Mouse (Mus musculus): ENCODE data around the gene H2-Ab1.
"Not testable (repeated sequence)": the region's sequence is repeated elsewhere in the genome, so short reads cannot be mapped to it uniquely, and the experiment has no call there.

H2-Ab1 gene

GRCm38 (mm10) chr17:34257594-34258375, at the start of gene H2-Ab1:
Gene H2-Ab1 (plus strand): TSS chr17:34257689.
- no peak for ATAC-seq (ENCODE audit: insufficient number of reproducible peaks, low FRiP score, low TSS enrichment)

DNA sequence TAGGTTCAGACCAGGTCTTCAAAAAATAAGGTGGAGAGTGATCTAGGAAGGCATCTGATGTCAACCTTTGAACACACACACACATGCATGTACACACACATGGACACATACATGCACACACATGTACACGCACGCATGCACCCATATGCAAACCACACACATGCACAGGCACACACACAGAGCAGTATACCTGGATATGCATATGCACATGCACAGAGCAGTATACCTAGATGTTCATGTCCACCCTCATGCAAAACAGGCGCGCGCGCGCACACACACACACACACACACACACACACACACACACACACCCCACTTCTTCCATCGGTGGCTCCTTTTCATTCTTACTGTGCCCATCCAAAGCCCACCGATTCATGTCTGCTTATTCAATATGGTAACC, 49.6 kb upstream of the H2-Ab1 start:
- ATAC-seq (ENCODE audit: insufficient number of reproducible peaks, low FRiP score, low TSS enrichment) = no peak

GRCm38 (mm10) chr17:34208421-34208820, 49.1 kb upstream of the H2-Ab1 start:
- no peak for ATAC-seq (ENCODE audit: insufficient number of reproducible peaks, low FRiP score, low TSS enrichment)

GRCm38 (mm10) chr17:34209680-34210079, 47.8 kb upstream of the H2-Ab1 start:
- ATAC-seq (ENCODE audit: insufficient number of reproducible peaks, low FRiP score, low TSS enrichment) = no peak

- ATAC-seq (ENCODE audit: insufficient number of reproducible peaks, low FRiP score, low TSS enrichment) = no peak
Measured at GRCm38 (mm10) chr17:34210599-34210998, 46.9 kb upstream of the H2-Ab1 start.

DNA sequence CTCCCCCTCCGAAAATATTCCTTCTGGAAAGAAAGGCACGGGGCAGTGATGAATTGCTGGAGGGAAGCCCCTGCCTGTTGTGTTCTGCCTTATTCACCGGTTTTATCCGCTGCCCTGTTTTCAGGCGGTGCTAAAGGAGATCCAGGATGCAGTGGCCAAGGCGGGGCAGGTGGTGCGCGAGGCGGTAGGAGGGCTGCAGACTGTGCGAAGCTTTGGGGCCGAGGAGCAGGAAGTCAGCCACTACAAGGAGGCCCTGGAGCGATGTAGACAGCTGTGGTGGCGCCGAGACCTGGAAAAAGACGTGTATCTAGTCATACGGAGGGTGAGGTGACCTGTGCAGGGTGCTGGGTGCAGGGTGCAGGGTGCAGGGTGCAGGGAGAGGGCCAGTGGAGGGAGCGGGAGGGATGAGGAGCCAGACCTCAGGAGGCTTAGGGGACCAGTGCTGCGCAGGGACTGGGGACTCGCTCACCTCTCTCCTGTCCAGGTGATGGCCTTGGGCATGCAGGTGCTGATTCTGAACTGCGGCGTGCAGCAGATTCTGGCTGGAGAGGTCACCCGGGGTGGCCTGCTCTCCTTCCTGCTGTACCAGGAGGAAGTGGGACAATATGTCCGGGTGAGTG, 45.6 kb upstream of the H2-Ab1 start:
- no peak for ATAC-seq (ENCODE audit: insufficient number of reproducible peaks, low FRiP score, low TSS enrichment)

GRCm38 (mm10) chr17:34213936-34214335, 43.6 kb upstream of the H2-Ab1 start:
- ATAC-seq (ENCODE audit: insufficient number of reproducible peaks, low FRiP score, low TSS enrichment) = no peak

DNA sequence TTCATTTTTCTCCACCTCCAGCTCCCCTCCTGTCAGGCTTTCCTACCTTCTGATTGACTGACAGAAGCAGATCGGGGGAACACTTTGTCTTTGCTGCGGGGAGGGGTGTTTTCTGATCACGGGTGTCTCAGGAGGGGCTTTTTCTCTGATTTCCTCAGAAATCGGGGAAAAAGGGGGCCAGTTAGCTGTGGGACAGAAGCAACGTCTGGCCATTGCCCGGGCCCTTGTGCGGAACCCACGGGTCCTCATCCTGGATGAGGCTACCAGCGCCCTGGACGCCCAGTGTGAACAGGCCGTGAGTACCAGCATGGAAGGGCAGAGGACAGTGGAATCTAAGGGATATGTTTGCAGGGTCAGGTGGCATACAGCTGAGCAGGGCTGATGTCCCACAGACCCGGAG, 42.3 kb upstream of the H2-Ab1 start:
- no peak for ATAC-seq (ENCODE audit: insufficient number of reproducible peaks, low FRiP score, low TSS enrichment)

DNA sequence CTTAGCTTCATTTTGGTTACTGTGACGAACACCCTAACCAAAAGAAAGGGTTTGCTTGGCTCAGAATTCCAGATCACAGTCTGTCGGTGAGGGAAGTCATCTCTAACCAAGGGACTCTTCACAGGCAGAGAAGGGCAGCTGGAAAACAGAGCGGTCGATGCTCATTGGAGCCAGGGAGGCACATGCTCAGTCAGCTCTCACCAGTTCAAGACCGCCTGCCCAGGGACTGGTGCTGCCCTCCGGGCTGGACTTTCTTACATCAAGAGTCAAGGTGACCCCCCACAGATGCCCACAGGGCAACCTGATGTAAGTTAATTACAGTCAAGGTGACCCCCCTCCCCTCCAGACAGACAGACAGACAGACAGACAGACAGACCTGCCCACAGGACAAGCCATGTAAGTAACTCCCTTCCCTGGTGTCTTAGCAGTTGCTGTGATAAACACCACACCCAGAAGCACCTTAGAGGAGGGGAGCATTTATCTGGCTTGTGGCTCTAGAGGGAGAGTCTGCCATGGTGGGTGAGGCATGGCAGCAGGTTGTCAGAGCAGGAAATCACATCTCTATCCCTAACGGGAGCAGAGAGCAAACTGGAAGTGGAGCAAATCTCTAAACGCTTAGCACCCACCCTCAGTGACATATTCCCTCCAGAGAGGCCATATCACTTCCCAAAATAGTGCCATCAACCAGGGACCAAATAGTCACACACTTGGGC, 40.1 kb upstream of the H2-Ab1 start:
- no peak for ATAC-seq (ENCODE audit: insufficient number of reproducible peaks, low FRiP score, low TSS enrichment)

GRCm38 (mm10) chr17:34217986-34218385, 39.5 kb upstream of the H2-Ab1 start:
- no peak for ATAC-seq (ENCODE audit: insufficient number of reproducible peaks, low FRiP score, low TSS enrichment)

DNA sequence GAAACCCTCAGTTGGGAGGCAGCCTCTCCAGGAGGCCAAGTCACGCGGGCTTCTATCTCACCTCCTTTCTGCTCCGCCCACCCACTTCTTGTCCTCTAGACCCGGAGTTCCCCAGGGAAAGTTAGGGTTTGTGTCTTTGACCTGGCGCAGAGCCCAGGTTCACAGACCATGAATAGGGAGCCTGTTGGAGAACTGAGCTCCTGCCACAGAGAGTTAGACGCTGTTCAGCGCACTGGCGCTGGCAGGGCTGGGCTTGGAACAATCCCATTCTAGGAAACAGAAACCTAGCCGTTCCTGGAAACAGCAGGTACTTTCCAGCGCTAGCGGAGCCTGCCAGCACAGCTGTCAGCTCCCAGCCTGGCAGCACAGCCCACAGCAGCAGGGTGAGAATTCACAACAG, 38.8 kb upstream of the H2-Ab1 start:
- no peak for ATAC-seq (ENCODE audit: insufficient number of reproducible peaks, low FRiP score, low TSS enrichment)

GRCm38 (mm10) chr17:34219096-34219495, 38.4 kb upstream of the H2-Ab1 start:
- not testable (repeated sequence) for ATAC-seq (ENCODE audit: insufficient number of reproducible peaks, low FRiP score, low TSS enrichment)

DNA sequence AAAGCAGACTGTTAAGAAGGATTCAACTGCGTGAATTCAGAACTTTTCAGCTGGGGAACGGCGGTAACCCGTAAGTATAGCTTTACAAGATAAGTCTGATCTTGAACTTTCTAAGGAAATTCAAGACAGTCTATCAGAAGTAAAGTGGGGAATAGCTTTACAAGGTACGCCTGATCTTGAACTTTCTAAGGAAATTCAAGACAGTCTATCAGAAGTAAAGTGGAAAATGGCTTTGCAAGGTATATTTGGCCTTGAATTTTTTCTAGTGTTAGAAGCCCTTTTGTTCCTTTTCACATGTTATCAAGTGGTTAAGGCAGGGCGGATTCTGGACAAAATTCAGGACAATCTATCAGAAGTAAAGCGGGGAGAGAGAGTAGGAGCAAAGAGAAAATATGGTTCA, 37.7 kb upstream of the H2-Ab1 start:
- not testable (repeated sequence) for ATAC-seq (ENCODE audit: insufficient number of reproducible peaks, low FRiP score, low TSS enrichment)

DNA sequence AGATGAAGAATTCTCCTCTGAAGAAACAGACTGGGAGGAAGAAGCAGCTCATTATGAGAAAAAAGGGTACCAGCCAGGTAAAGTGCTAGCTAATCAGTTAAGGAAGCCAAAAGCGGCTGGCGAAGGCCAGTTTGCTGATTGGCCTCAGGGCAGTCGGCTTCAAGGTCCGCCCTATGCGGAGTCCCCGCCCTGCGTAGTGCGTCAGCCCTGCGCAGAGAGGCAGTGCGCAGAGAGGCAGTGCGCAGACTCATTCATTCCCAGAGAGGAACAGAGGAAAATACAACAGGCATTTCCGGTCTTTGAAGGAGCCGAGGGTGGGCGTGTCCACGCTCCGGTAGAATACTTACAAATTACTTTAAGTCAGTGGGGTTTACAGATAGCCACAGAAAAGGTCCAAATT, 37.1 kb upstream of the H2-Ab1 start:
- not testable (repeated sequence) for ATAC-seq (ENCODE audit: insufficient number of reproducible peaks, low FRiP score, low TSS enrichment)

DNA sequence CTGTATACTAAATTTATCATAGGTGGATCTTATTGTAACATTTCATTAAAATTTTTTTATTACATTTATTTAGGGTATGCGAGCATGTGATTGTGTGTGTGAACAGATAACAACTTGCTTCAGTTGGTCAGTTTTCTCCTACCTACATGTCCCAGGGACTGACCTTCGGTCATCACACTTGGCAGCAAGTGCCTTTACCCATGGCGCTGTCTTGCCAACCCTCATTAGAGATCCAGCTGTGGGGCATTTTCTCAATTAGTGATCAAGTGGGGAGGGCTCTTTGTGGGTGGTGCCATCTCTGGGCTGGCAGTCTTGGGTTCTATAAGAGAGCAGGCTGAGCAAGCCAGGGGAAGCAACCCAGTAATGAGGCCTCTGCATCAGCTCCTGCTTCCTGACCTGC, 32.7 kb upstream of the H2-Ab1 start:
- ATAC-seq (ENCODE audit: insufficient number of reproducible peaks, low FRiP score, low TSS enrichment) = no peak

DNA sequence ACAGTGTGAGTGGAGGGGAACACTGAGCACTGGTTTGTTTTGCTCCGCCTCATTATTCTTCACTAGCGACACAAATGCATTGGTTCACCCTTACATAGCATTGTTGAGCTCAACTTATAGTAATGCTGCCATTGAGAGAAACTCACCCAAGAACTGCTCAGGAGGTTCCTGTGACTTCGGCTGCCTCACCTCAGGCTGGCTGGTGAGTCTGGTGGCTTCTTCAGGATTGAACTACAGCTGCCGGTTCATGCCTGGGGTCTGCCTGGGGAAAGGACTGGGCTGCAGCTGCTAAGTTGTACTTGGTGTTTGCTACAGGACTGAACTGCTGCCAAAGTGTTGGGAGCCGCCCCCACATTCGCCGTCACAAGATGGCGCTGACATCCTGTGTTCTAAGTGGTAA, 32.1 kb upstream of the H2-Ab1 start:
- no peak for ATAC-seq (ENCODE audit: insufficient number of reproducible peaks, low FRiP score, low TSS enrichment)

DNA sequence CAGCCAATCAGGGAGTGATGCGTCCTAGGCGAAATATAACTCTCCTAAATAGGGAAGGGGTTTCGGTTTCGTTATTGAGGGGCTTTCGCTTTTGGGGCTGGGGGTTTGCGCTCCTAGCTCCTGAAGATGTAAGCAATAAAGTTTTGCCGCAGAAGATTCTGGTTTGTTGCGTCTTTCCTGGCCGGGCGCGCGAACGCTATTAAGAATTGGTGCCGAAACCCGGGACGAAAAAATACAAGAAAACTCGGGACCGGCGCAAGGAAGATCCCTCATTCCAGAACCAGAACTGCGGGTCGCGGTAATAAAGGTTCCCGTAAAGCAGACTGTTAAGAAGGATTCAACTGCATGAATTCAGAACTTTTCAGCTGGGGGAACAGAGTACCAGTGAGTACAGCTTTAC, 31.6 kb upstream of the H2-Ab1 start:
- ATAC-seq (ENCODE audit: insufficient number of reproducible peaks, low FRiP score, low TSS enrichment) = not testable (repeated sequence)

GRCm38 (mm10) chr17:34230971-34231370, 26.5 kb upstream of the H2-Ab1 start:
- ATAC-seq (ENCODE audit: insufficient number of reproducible peaks, low FRiP score, low TSS enrichment) = not testable (repeated sequence)

- not testable (repeated sequence) for ATAC-seq (ENCODE audit: insufficient number of reproducible peaks, low FRiP score, low TSS enrichment)
Measured at GRCm38 (mm10) chr17:34232021-34232420, 25.5 kb upstream of the H2-Ab1 start.

GRCm38 (mm10) chr17:34234926-34235325, 22.6 kb upstream of the H2-Ab1 start:
- ATAC-seq (ENCODE audit: insufficient number of reproducible peaks, low FRiP score, low TSS enrichment) = no peak; the same call in 1 of the 2 replicates

- no peak for ATAC-seq (ENCODE audit: insufficient number of reproducible peaks, low FRiP score, low TSS enrichment)
Measured at GRCm38 (mm10) chr17:34236691-34237090, 20.8 kb upstream of the H2-Ab1 start.
